Mouse (Mus musculus) stomach, postnatal 0 days (tissue): ENCODE data around the gene Baat. TPM values are rescaled to one million over a fixed set of nuclear protein-coding genes. Genes with fewer than 3 reads are reported as not detected.

Experiments used
- ATAC-seq: fragments of 200-750 bp; cut with Nextera tagmentation; 2 replicates; pipeline ENCODE4 v1.8.0; 2017; ENCODE audit not compliant: low FRiP score, low TSS enrichment
- DNase-seq: peaks from one replicate; pipeline ENCODE4 v3.0.0-alpha.2; 2016; ENCODE audit warnings: low spot score
- H3K27ac ChIP-seq: fragments of 300-500 bp; sonication (generic); replicated peaks from 2 replicates; pipeline ENCODE4 v1.5.1; 2014; ENCODE audit warnings: mild to moderate bottlenecking, control low read depth
- H3K27me3 ChIP-seq: fragments of 300-500 bp; sonication (generic); 2 replicates; pipeline ENCODE4 v1.6.1; 2014; ENCODE audit warnings: low read length; ENCODE audit not compliant: control insufficient read depth, insufficient read depth
- H3K36me3 ChIP-seq: fragments of 300-500 bp; sonication (generic); 2 replicates; pipeline ENCODE4 v1.6.1; 2014; ENCODE audit warnings: low read length, mixed read lengths; ENCODE audit not compliant: control insufficient read depth, insufficient read depth
- H3K4me1 ChIP-seq: fragments of 300-500 bp; sonication (generic); replicated peaks from 2 replicates; pipeline ENCODE4 v1.6.1; 2014; ENCODE audit warnings: antibody characterized with exemption; ENCODE audit not compliant: control insufficient read depth, insufficient read depth
- H3K4me2 ChIP-seq: fragments of 300-500 bp; sonication (generic); replicated peaks from 2 replicates; pipeline ENCODE4 v1.6.1; 2014; ENCODE audit warnings: low read depth, mild to moderate bottlenecking, control low read depth, moderate library complexity
- H3K4me3 ChIP-seq: fragments of 300-500 bp; sonication (generic); 2 replicates; pipeline ENCODE4 v1.5.1; 2014; ENCODE audit warnings: low read depth, low read length, control low read depth
- H3K9ac ChIP-seq: fragments of 300-500 bp; sonication (generic); 2 replicates; pipeline ENCODE4 v1.6.1; 2014; ENCODE audit warnings: mild to moderate bottlenecking, low read length, control low read depth, mixed read lengths
- H3K9me3 ChIP-seq: fragments of 300-500 bp; sonication (generic); 2 replicates; pipeline ENCODE4 v1.6.1; 2016; ENCODE audit warnings: low read length; ENCODE audit not compliant: control insufficient read depth
- CTCF ChIP-seq: IDR thresholded peaks from 2 replicates; pipeline ENCODE4 v1.5.1; 2016; ENCODE audit warnings: antibody characterized with exemption, low read depth, mild to moderate bottlenecking, moderate library complexity
- EP300 ChIP-seq: optimal IDR thresholded peaks from 2 replicates; pipeline ENCODE3; 2016; ENCODE audit warnings: antibody characterized with exemption
- WGBS: fragments of 180-500 bp; shearing (Covaris S2); extraction: QIAGEN DNeasy Blood & Tissue Kit; methylation state at CpG from one replicate; pipeline ENCODE4 v1.1.7; 2014; 5-methylcytosine and 5-hydroxymethylcytosine counted together
- polyA plus RNA-seq: library from polyadenylated mRNA; unstranded; fragments of >200 nt; fragmentation: Nextera tagmentation; extraction: Ambion mirVana; gene quantifications from 2 replicates; pipeline ENCODE4 v1.2.1, GENCODE M21; 2015

Baat gene
- polyA plus RNA-seq, 1 experiment from 2014 or later = not detected

GRCm38 (mm10) chr4:49478118-49478877 is 28.1 kb downstream of the Baat start:
- TF ChIP-seq CTCF (no peak), EP300 (no peak)
- Histone ChIP-seq H3K4me3 (no peak overlapping the region), H3K9ac (no peak overlapping the region), H3K4me2 (peak overlapping the region; percentile 50), H3K4me1 (no peaks in the 10 kb centered on the region), H3K27ac (0 out of 2 replicates have a peak overlapping the region, but pooled peaks have one; percentile 30), H3K36me3 (no peaks in the 10 kb centered on the region), H3K9me3 (no peaks in the 10 kb centered on the region), H3K27me3 (no peaks in the 10 kb centered on the region)
- WGBS = 17% methylated on average over 19 of the region's 19 CpGs
- peak; percentile 77 for DNase-seq
- ATAC-seq = peak; percentile 73

- H3K9me3 ChIP-seq = no peaks in the 10 kb centered on the region
- DNase-seq = no peak
- no peak overlapping the region for H3K4me2 ChIP-seq
- no peak overlapping the region for H3K27ac ChIP-seq
- H3K4me1 ChIP-seq = no peaks in the 10 kb centered on the region
- H3K27me3 ChIP-seq = no peaks in the 10 kb centered on the region
- H3K4me3 ChIP-seq = no peak overlapping the region
- no peak for ATAC-seq
- H3K36me3 ChIP-seq = no peaks in the 10 kb centered on the region
- TF ChIP-seq EP300 = no peak
- no peak for TF ChIP-seq CTCF
- no peak overlapping the region for H3K9ac ChIP-seq
These were observed 31.8 kb downstream of the Baat start for GRCm38 (mm10) chr4:49474583-49474982.

GRCm38 (mm10) chr4:49473435-49474100 is 32.8 kb downstream of the Baat start, which contains the start of gene Acnat1:
TSS of gene Acnat1 (minus strand) at chr4:49473912.
- Histone ChIP-seq H3K4me3 (no peak within 1 kb of the TSS), H3K9me3 (no peaks in the 10 kb centered on the region), H3K27me3 (no peaks in the 10 kb centered on the region), H3K36me3 (no peaks in the 10 kb centered on the region), H3K4me2 (no peak within 1 kb of the TSS), H3K4me1 (no peaks in the 10 kb centered on the region), H3K27ac (no peak within 1 kb of the TSS), H3K9ac (no peak within 1 kb of the TSS)
- 38% methylated on average over 3 of the region's 3 CpGs for WGBS
- DNase-seq (no peak), ATAC-seq (no peak)
- TF ChIP-seq EP300 = no peak
- no peak for TF ChIP-seq CTCF

GRCm38 (mm10) chr4:49469435-49470151 is 36.8 kb downstream of the Baat start:
- 78% methylated on average over 3 of the region's 3 CpGs for WGBS
- no peak for ATAC-seq
- no peak overlapping the region for H3K27ac ChIP-seq

GRCm38 (mm10) chr4:49467360-49467759 is 39.0 kb downstream of the Baat start:
- Histone ChIP-seq H3K9me3 (no peaks in the 10 kb centered on the region), H3K36me3 (no peaks in the 10 kb centered on the region)
- WGBS = 96% methylated on average over 6 of the region's 6 CpGs

More at GRCm38 (mm10) chr4:49469435-49470151, 36.8 kb downstream of the Baat start:
- Histone ChIP-seq H3K4me1 (no peaks in the 10 kb centered on the region), H3K4me3 (no peak overlapping the region), H3K4me2 (no peak overlapping the region), H3K27me3 (no peaks in the 10 kb centered on the region), H3K36me3 (no peaks in the 10 kb centered on the region), H3K9ac (no peak overlapping the region), H3K9me3 (no peaks in the 10 kb centered on the region)
- no peak for TF ChIP-seq EP300
- TF ChIP-seq CTCF = no peak
- no peak for DNase-seq

More at GRCm38 (mm10) chr4:49467360-49467759, 39.0 kb downstream of the Baat start:
- H3K4me3 ChIP-seq = no peak overlapping the region
- H3K27ac ChIP-seq = no peak overlapping the region
- no peak overlapping the region for H3K4me2 ChIP-seq
- no peaks in the 10 kb centered on the region for H3K4me1 ChIP-seq
- ATAC-seq (no peak), DNase-seq (no peak)
- no peak for TF ChIP-seq EP300
- 0 out of 2 replicates have a peak, but pooled peaks have one; percentile 14 for TF ChIP-seq CTCF
- no peak overlapping the region for H3K9ac ChIP-seq
- no peaks in the 10 kb centered on the region for H3K27me3 ChIP-seq
